Mouse (Mus musculus): ENCODE measurements at regions not wholly inside any gene's neighbourhood (a gene's known extent, or its start where the extent isn't known, plus 50 kb on each side); places are given as distances from the start of the nearest gene placed in this dataset.

GRCm38 (mm10) chr6:51108336-51108956 lies 324.0 kb upstream of the Nfe2l3 start:
- dilution Hi-C loops (cut with MboI; ENCODE audit: extremely low pct_ligation_motif_present, extremely low pct_unique_long_range_greater_than_20kb, low sequenced_read_pairs) (no loop called here), in situ Hi-C loops (cut with MboI; ENCODE audit: low pct_ligation_motif_present, low pct_unique_long_range_greater_than_20kb, low sequenced_read_pairs) (no loop called here)
- TF ChIP-seq ZC3H11A (IDR thresholded peaks at IDR 0.05; ENCODE audit: low read depth, low read length): no peak
- TF ChIP-seq CHD1 (IDR thresholded peaks at IDR 0.05; ENCODE audit: low read depth, low read length): no peak
- TF ChIP-seq EP300 (IDR thresholded peaks at IDR 0.05; ENCODE audit: low read length): no peak
- TF ChIP-seq MXI1 (IDR thresholded peaks at IDR 0.05; ENCODE audit: low read depth, low read length): no peak
- no peak for TF ChIP-seq MYC (IDR thresholded peaks at IDR 0.05; ENCODE audit: low read depth, low read length)
- TF ChIP-seq MAFK (IDR thresholded peaks at IDR 0.05; ENCODE audit: insufficient replicate concordance, low read length): no peak

GRCm38 (mm10) chr6:51110596-51110995 lies 321.9 kb upstream of the Nfe2l3 start:
- DNase-seq (ENCODE audit: extremely low read depth): no peak
- in situ Hi-C loops (cut with MboI; ENCODE audit: low pct_ligation_motif_present, low pct_unique_long_range_greater_than_20kb, low sequenced_read_pairs): no loop called here
- H3K79me2 ChIP-seq (replicated peaks; ENCODE audit: control insufficient read depth, extremely low read depth, insufficient read depth, poor library complexity, severe bottlenecking): no peaks in the 10 kb centered on the region
- no peaks in the 10 kb centered on the region for H3K36me3 ChIP-seq (replicated peaks in 1 of 2; ENCODE audit: control insufficient read depth in 1 of 2, insufficient read depth in 1 of 2, low read length in 1 of 2)
- H3K4me3 ChIP-seq (replicated peaks in 1 of 3; ENCODE audit: low read depth in 2 of 3, low read length in 2 of 3, poor library complexity in 1 of 3): no peak overlapping the region
- no peaks in the 10 kb centered on the region for H3K27me3 ChIP-seq (replicated peaks)
- no peak overlapping the region for H3K9ac ChIP-seq (ENCODE audit: insufficient read depth, low read depth)
- H3K9me3 ChIP-seq (replicated peaks; ENCODE audit: low read length): no peaks in the 10 kb centered on the region
- TF ChIP-seq USF2 (conservative IDR thresholded peaks at IDR 0.05; ENCODE audit: low read depth, low read length): no peak
- TF ChIP-seq MAFK (IDR thresholded peaks at IDR 0.05; ENCODE audit: insufficient replicate concordance, low read length): no peak
- no peak for TF ChIP-seq ELF1 (IDR thresholded peaks at IDR 0.05; ENCODE audit: low read depth, low read length)
- TF ChIP-seq HCFC1 (IDR thresholded peaks at IDR 0.05; ENCODE audit: low read depth, low read length): no peak
- no peak overlapping the region for H3K4me2 ChIP-seq (ENCODE audit: insufficient read depth, low read depth, poor library complexity, severe bottlenecking)
- H3K4me1 ChIP-seq (ENCODE audit: control insufficient read depth in 1 of 2, insufficient read depth in 2 of 2): peaks cover 0 to 9% of the 10 kb centered on the region in 2 experiments; a peak in 2 of 4 replicates
- dilution Hi-C loops (cut with MboI; ENCODE audit: extremely low pct_ligation_motif_present, extremely low pct_unique_long_range_greater_than_20kb, low sequenced_read_pairs): no loop called here
- H3K27ac ChIP-seq (ENCODE audit: insufficient read depth, low read depth): no peak overlapping the region

More at GRCm38 (mm10) chr6:51108336-51108956, 324.0 kb upstream of the Nfe2l3 start:
- Histone ChIP-seq H3K9me3 (replicated peaks; ENCODE audit: low read length) (no peaks in the 10 kb centered on the region), H3K79me2 (replicated peaks; ENCODE audit: control insufficient read depth, extremely low read depth, insufficient read depth, poor library complexity, severe bottlenecking) (no peaks in the 10 kb centered on the region), H3K4me2 (ENCODE audit: insufficient read depth, low read depth, poor library complexity, severe bottlenecking) (no peak overlapping the region), H3K27ac (ENCODE audit: insufficient read depth, low read depth) (no peak overlapping the region), H3K4me3 (replicated peaks in 1 of 3; ENCODE audit: low read depth in 2 of 3, low read length in 2 of 3, poor library complexity in 1 of 3) (no peak overlapping the region), H3K27me3 (replicated peaks) (no peaks in the 10 kb centered on the region), H3K9ac (ENCODE audit: insufficient read depth, low read depth) (no peak overlapping the region), H3K4me1 (ENCODE audit: control insufficient read depth in 1 of 2, insufficient read depth in 2 of 2) (peaks cover 0 to 9% of the 10 kb centered on the region in 2 experiments; a peak in 2 of 4 replicates), H3K36me3 (replicated peaks in 1 of 2; ENCODE audit: control insufficient read depth in 1 of 2, insufficient read depth in 1 of 2, low read length in 1 of 2) (no peaks in the 10 kb centered on the region)
- no peak for DNase-seq (ENCODE audit: extremely low read depth)

GRCm38 (mm10) chr6:51114604-51115333 lies 317.7 kb upstream of the Nfe2l3 start:
- in situ Hi-C loops (cut with MboI; ENCODE audit: low pct_ligation_motif_present, low pct_unique_long_range_greater_than_20kb, low sequenced_read_pairs): no loop called here
- dilution Hi-C loops (cut with MboI; ENCODE audit: extremely low pct_ligation_motif_present, extremely low pct_unique_long_range_greater_than_20kb, low sequenced_read_pairs): no loop called here
- no peaks in the 10 kb centered on the region for H3K79me2 ChIP-seq (replicated peaks; ENCODE audit: control insufficient read depth, extremely low read depth, insufficient read depth, poor library complexity, severe bottlenecking)
- H3K4me2 ChIP-seq (ENCODE audit: insufficient read depth, low read depth, poor library complexity, severe bottlenecking): no peak overlapping the region
- no peak for DNase-seq (ENCODE audit: extremely low read depth)
- no peaks in the 10 kb centered on the region for H3K9me3 ChIP-seq (replicated peaks; ENCODE audit: low read length)
- no peak overlapping the region for H3K9ac ChIP-seq (ENCODE audit: insufficient read depth, low read depth)
- H3K36me3 ChIP-seq (replicated peaks in 1 of 2; ENCODE audit: control insufficient read depth in 1 of 2, insufficient read depth in 1 of 2, low read length in 1 of 2): no peaks in the 10 kb centered on the region
- H3K27ac ChIP-seq (ENCODE audit: insufficient read depth, low read depth): no peak overlapping the region
- H3K27me3 ChIP-seq (replicated peaks): no peaks in the 10 kb centered on the region
- TF ChIP-seq MXI1 (IDR thresholded peaks at IDR 0.05; ENCODE audit: low read depth, low read length) (no peak), MYC (IDR thresholded peaks at IDR 0.05; ENCODE audit: low read depth, low read length) (no peak), RAD21 (IDR thresholded peaks at IDR 0.05; ENCODE audit: low read depth, low read length) (no peak), CTCF (conservative IDR thresholded peaks at IDR 0.05 in 1 of 2, IDR thresholded peaks at IDR 0.05 in 1 of 2; ENCODE audit: low read depth in 2 of 2, low read length in 2 of 2) (no peak), E2F4 (IDR thresholded peaks at IDR 0.05; ENCODE audit: insufficient replicate concordance, low read depth, low read length) (no peak), GABPA (IDR thresholded peaks at IDR 0.05; ENCODE audit: insufficient replicate concordance, low read depth, low read length) (no peak), ETS1 (conservative IDR thresholded peaks at IDR 0.05; ENCODE audit: low read depth, low read length) (no peak), SIN3A (IDR thresholded peaks at IDR 0.05; ENCODE audit: low read length) (no peak), IRF4 (IDR thresholded peaks at IDR 0.05; ENCODE audit: low read depth, low read length) (no peak), EP300 (IDR thresholded peaks at IDR 0.05; ENCODE audit: low read length) (no peak)
- H3K4me1 ChIP-seq (ENCODE audit: control insufficient read depth in 1 of 2, insufficient read depth in 2 of 2): peaks cover 0 to 7% of the 10 kb centered on the region in 2 experiments; a peak in 2 of 4 replicates
- no peak overlapping the region for H3K4me3 ChIP-seq (replicated peaks in 1 of 3; ENCODE audit: low read depth in 2 of 3, low read length in 2 of 3, poor library complexity in 1 of 3)
